Comparison of ENCODE assay signal across 9 mouse cellular contexts in the genomic region with DNA sequence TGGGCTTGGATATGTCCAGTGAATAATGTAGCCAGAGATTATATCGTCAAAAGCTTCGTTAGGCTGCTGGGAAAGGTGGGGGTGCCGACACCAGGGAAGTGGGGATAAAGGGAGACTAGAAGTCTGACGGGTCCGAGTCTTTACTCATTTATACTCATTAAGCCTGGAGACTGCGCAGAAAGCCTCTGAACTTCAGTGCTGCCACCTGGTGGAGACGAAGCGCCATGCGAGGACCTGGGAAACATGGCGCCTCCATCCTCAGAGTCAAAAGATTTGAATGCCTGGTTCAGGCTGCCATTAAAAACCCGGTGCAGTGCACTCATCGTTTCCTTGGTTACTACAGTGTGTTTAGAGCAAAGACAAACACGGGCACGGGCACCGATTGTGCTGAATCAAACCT.
DNase-seq lines count a peak whose midpoint lies in the region; ATAC-seq lines count a peak whose summit lies in the region.
"Had no signal": no experiment of that assay in that cellular context is flagged by ENCODE, and none has a peak within 500 bp of the region (broad histone marks: within the 10 kb centered on the region; RNA-seq: fewer than 3 reads in every experiment).

No protein-coding gene starts in this region.

- no peak overlapping the region for H3K4me3 ChIP-seq in forebrain, embryonic 10.5 days
- no peak overlapping the region for H3K4me3 ChIP-seq in forebrain, embryonic 15.5 days
- H3K4me3 ChIP-seq in heart, embryonic 16.5 days (ENCODE audit: low read length): no peak overlapping the region; the same call in 1 of the 2 replicates
- H3K4me3 ChIP-seq: midbrain, embryonic 12.5 days had no signal

- no peak overlapping the region for H3K4me2 ChIP-seq in forebrain, embryonic 15.5 days (replicated peaks)
- H3K4me2 ChIP-seq in heart, embryonic 16.5 days (ENCODE audit: low read depth, low read length): peak overlapping the region; percentile 37; the same call in 1 of the 2 replicates
- H3K4me2 ChIP-seq: midbrain, embryonic 12.5 days had no signal

- H3K9me3 ChIP-seq in forebrain, embryonic 10.5 days: no peaks in the 10 kb centered on the region
- no peaks in the 10 kb centered on the region; the same call in 1 of the 2 replicates for H3K9me3 ChIP-seq in forebrain, embryonic 15.5 days
- H3K9me3 ChIP-seq in heart, embryonic 16.5 days (replicated peaks; ENCODE audit: control insufficient read depth, low read length): no peaks in the 10 kb centered on the region
- H3K9me3 ChIP-seq: midbrain, embryonic 12.5 days had no signal

- no peak overlapping the region for H3K27ac ChIP-seq in forebrain, embryonic 10.5 days
- no peak overlapping the region for H3K27ac ChIP-seq in forebrain, embryonic 15.5 days (replicated peaks)
- no peak overlapping the region for H3K27ac ChIP-seq in heart, embryonic 16.5 days (ENCODE audit: low read length)
- H3K27ac ChIP-seq: midbrain, embryonic 12.5 days had no signal

- ATAC-seq in forebrain, embryonic 15.5 days (replicated peaks): no peak
- ATAC-seq in heart, embryonic 16.5 days (replicated peaks; ENCODE audit: extremely low read depth, insufficient read depth, low FRiP score): no peak

- no peaks in the 10 kb centered on the region for H3K27me3 ChIP-seq in forebrain, embryonic 10.5 days (ENCODE audit: poor library complexity, severe bottlenecking)
- no peaks in the 10 kb centered on the region for H3K27me3 ChIP-seq in forebrain, embryonic 15.5 days
- no peaks in the 10 kb centered on the region for H3K27me3 ChIP-seq in heart, embryonic 16.5 days (ENCODE audit: control insufficient read depth, insufficient read depth, low read length)
- H3K27me3 ChIP-seq: midbrain, embryonic 12.5 days had no signal

- H3K36me3 ChIP-seq in forebrain, embryonic 10.5 days (replicated peaks): no peaks in the 10 kb centered on the region
- H3K36me3 ChIP-seq in forebrain, embryonic 15.5 days: no peaks in the 10 kb centered on the region
- no peaks in the 10 kb centered on the region for H3K36me3 ChIP-seq in heart, embryonic 16.5 days (ENCODE audit: control insufficient read depth, insufficient read depth)
- H3K36me3 ChIP-seq: midbrain, embryonic 12.5 days had no signal

- 53% methylated on average over 15 of the region's 15 CpGs for WGBS in forebrain, embryonic 10.5 days
- 47% methylated on average over 15 of the region's 15 CpGs for WGBS in forebrain, embryonic 15.5 days
- 48% methylated on average over 15 of the region's 15 CpGs for WGBS in heart, embryonic 16.5 days

- DNase-seq in forebrain, embryonic 10.5 days (ENCODE audit: extremely low spot score, low spot score): peak; percentile 53
- DNase-seq in ZHBTc4 (ENCODE audit: low read depth, low spot score): peak; percentile 67
- peak; percentile 70 for DNase-seq in embryo, embryonic 10.5 days (ENCODE audit: low spot score)
- DNase-seq in kidney, postnatal 4 days: peak; percentile 76 to 77
- peak; percentile 77 for DNase-seq in lung, postnatal 14 days
- DNase-seq in spleen, postnatal 4 days (ENCODE audit: low spot score in 2 of 2): peak; percentile 29 to 80

- H3K4me1 ChIP-seq in forebrain, embryonic 10.5 days: no peaks in the 10 kb centered on the region
- no peaks in the 10 kb centered on the region for H3K4me1 ChIP-seq in forebrain, embryonic 15.5 days
- no peaks in the 10 kb centered on the region for H3K4me1 ChIP-seq in heart, embryonic 16.5 days (ENCODE audit: control insufficient read depth, insufficient read depth, low read length)
- H3K4me1 ChIP-seq: midbrain, embryonic 12.5 days had no signal

- no peak overlapping the region for H3K9ac ChIP-seq in forebrain, embryonic 15.5 days (replicated peaks)
- no peak overlapping the region for H3K9ac ChIP-seq in heart, embryonic 16.5 days (ENCODE audit: low read length)
- H3K9ac ChIP-seq: midbrain, embryonic 12.5 days had no signal
